Mouse (Mus musculus): ENCODE measurements around the gene Fbln2.

The Fbln2 gene

GRCm38 (mm10) chr6:91231523-91231922 is 19.3 kb downstream of the Fbln2 start:
- DNase-seq = peak; percentile 53 to 70

GRCm38 (mm10) chr6:91233011-91233410 is 20.8 kb downstream of the Fbln2 start:
- DNase-seq = peak; percentile 71 to 75

GRCm38 (mm10) chr6:91233424-91234015 is 21.3 kb downstream of the Fbln2 start:
- DNase-seq = peak in 1 of 2 experiments; percentile 45

GRCm38 (mm10) chr6:91236006-91236405 is 23.8 kb downstream of the Fbln2 start:
- DNase-seq = peak in 1 of 2 experiments; percentile 40

- no peak for DNase-seq
Measured at GRCm38 (mm10) chr6:91236429-91236828, 24.2 kb downstream of the Fbln2 start.

- no peak for DNase-seq
Measured at GRCm38 (mm10) chr6:91237273-91237672, 25.0 kb downstream of the Fbln2 start.

GRCm38 (mm10) chr6:91240537-91240936 is 28.3 kb downstream of the Fbln2 start:
- no peak for DNase-seq

- DNase-seq = peak; percentile 74 to 75
Measured at GRCm38 (mm10) chr6:91240964-91241363, 28.7 kb downstream of the Fbln2 start.

GRCm38 (mm10) chr6:91243395-91243794 is 31.1 kb downstream of the Fbln2 start:
- DNase-seq = no peak

- no peak for DNase-seq
Measured at GRCm38 (mm10) chr6:91244331-91244730, 32.1 kb downstream of the Fbln2 start.

- DNase-seq = no peak
Measured at GRCm38 (mm10) chr6:91245331-91245730, 33.1 kb downstream of the Fbln2 start.

GRCm38 (mm10) chr6:91247343-91247742 is 35.1 kb downstream of the Fbln2 start:
- no peak for DNase-seq

- peak; percentile 68 for DNase-seq
Measured at GRCm38 (mm10) chr6:91248627-91249026, 36.4 kb downstream of the Fbln2 start.

GRCm38 (mm10) chr6:91249797-91250196 is 37.5 kb downstream of the Fbln2 start:
- DNase-seq = peak in 1 of 2 experiments; percentile 51

GRCm38 (mm10) chr6:91259440-91260120 is 47.3 kb downstream of the Fbln2 start:
- DNase-seq = no peak

GRCm38 (mm10) chr6:91260347-91260986 is 48.2 kb downstream of the Fbln2 start:
- DNase-seq = no peak

- no peak for DNase-seq
Measured at GRCm38 (mm10) chr6:91260987-91261367, 48.7 kb downstream of the Fbln2 start.

- DNase-seq = no peak
Measured at GRCm38 (mm10) chr6:91265616-91266015, 53.4 kb downstream of the Fbln2 start.

GRCm38 (mm10) chr6:91266647-91267046 is 54.4 kb downstream of the Fbln2 start:
- peak; percentile 78 to 81 for DNase-seq

GRCm38 (mm10) chr6:91268318-91268717 is 56.1 kb downstream of the Fbln2 start:
- DNase-seq = no peak

GRCm38 (mm10) chr6:91277549-91277948 is 65.3 kb downstream of the Fbln2 start:
- peak; percentile 87 to 88 for DNase-seq

- no peak for DNase-seq
Measured at GRCm38 (mm10) chr6:91278302-91278701, 66.0 kb downstream of the Fbln2 start.

GRCm38 (mm10) chr6:91279477-91279876 is 67.2 kb downstream of the Fbln2 start:
- no peak for DNase-seq

- peak; percentile 99 for DNase-seq
Measured at GRCm38 (mm10) chr6:91281206-91281605, 69.0 kb downstream of the Fbln2 start.
